Mouse (Mus musculus) CD4-positive, CD25-positive, alpha-beta regulatory T cell, adult 2 months (primary cell): ENCODE measurements at regions not wholly inside any gene's neighbourhood (a gene's known extent, or its start where the extent isn't known, plus 50 kb on each side); places are given as distances from the start of the nearest gene placed in this dataset.

Source experiments
- DNase-seq: peaks from one replicate; pipeline ENCODE4 v3.0.0-alpha.2; 2012; ENCODE audit warnings: low read depth, low spot score

- no peak for DNase-seq
Observed at GRCm38 (mm10) chr8:36361818-36362217, 596.2 kb downstream of the Gm19410 start.

GRCm38 (mm10) chr8:36363291-36363690, 597.7 kb downstream of the Gm19410 start:
- DNase-seq = no peak

- no peak for DNase-seq
Observed at GRCm38 (mm10) chr8:36364567-36365231, 599.1 kb downstream of the Gm19410 start.

GRCm38 (mm10) chr8:36365945-36366344, 600.4 kb downstream of the Gm19410 start:
- DNase-seq = no peak

- no peak for DNase-seq
Observed at GRCm38 (mm10) chr8:36376579-36377350, 611.2 kb downstream of the Gm19410 start.

- no peak for DNase-seq
Observed at GRCm38 (mm10) chr8:36394487-36394886, 598.9 kb upstream of the AI429214 start.

- DNase-seq = no peak
Observed at GRCm38 (mm10) chr8:36396493-36396892, 596.9 kb upstream of the AI429214 start.

GRCm38 (mm10) chr8:36406706-36407105, 586.7 kb upstream of the AI429214 start:
- DNase-seq = no peak
